Mouse (Mus musculus): ENCODE measurements at regions not wholly inside any gene's neighbourhood (a gene's known extent, or its start where the extent isn't known, plus 50 kb on each side); places are given as distances from the start of the nearest gene placed in this dataset.
A peak's percentile ranks its signal among the peaks of the same experiment; 100 is the strongest.

GRCm38 (mm10) chr17:84083307-84084263, 104.2 kb downstream of the Zfp36l2 start:
- Histone ChIP-seq H3K4me3 (ENCODE audit: low read depth, low read length) (peak overlapping the region; percentile 2; the same call in 1 of the 2 replicates), H3K4me1 (ENCODE audit: control insufficient read depth, insufficient read depth, insufficient read length, low read length) (peaks cover 21% of the 10 kb centered on the region), H3K27ac (ENCODE audit: insufficient read depth, low read depth, low read length) (peak overlapping the region; percentile 56), H3K36me3 (ENCODE audit: control insufficient read depth, insufficient read depth, low read length) (no peaks in the 10 kb centered on the region), H3K27me3 (ENCODE audit: control insufficient read depth, insufficient read depth, low read length) (no peaks in the 10 kb centered on the region)
- TF ChIP-seq POLR2A (IDR thresholded peaks at IDR 0.05; ENCODE audit: low read depth, low read length) (no peak), CTCF (IDR thresholded peaks at IDR 0.05; ENCODE audit: extremely low read depth, insufficient read length, insufficient replicate concordance, low read depth, low read length) (0 out of 2 replicates have a peak, but pooled peaks have one; percentile 10)
- WGBS: 56% methylated on average over 16 of the region's 16 CpGs

GRCm38 (mm10) chr17:84082571-84082970, 105.2 kb downstream of the Zfp36l2 start:
- H3K4me3 ChIP-seq (ENCODE audit: low read depth, low read length): no peak overlapping the region
- peaks cover 21% of the 10 kb centered on the region for H3K4me1 ChIP-seq (ENCODE audit: control insufficient read depth, insufficient read depth, insufficient read length, low read length)
- TF ChIP-seq CTCF (IDR thresholded peaks at IDR 0.05; ENCODE audit: extremely low read depth, insufficient read length, insufficient replicate concordance, low read depth, low read length) (no peak), POLR2A (IDR thresholded peaks at IDR 0.05; ENCODE audit: low read depth, low read length) (no peak)
- WGBS: 97% methylated on average over 5 of the region's 5 CpGs
- H3K27ac ChIP-seq (ENCODE audit: insufficient read depth, low read depth, low read length): peak overlapping the region; percentile 38
- no peaks in the 10 kb centered on the region for H3K27me3 ChIP-seq (ENCODE audit: control insufficient read depth, insufficient read depth, low read length)
- H3K36me3 ChIP-seq (ENCODE audit: control insufficient read depth, insufficient read depth, low read length): no peaks in the 10 kb centered on the region

- H3K27me3 ChIP-seq (ENCODE audit: control insufficient read depth, insufficient read depth, low read length): no peaks in the 10 kb centered on the region
- no peak overlapping the region for H3K4me3 ChIP-seq (ENCODE audit: low read depth, low read length)
- H3K4me1 ChIP-seq (ENCODE audit: control insufficient read depth, insufficient read depth, insufficient read length, low read length): peaks cover 21% of the 10 kb centered on the region
- H3K27ac ChIP-seq (ENCODE audit: insufficient read depth, low read depth, low read length): peak overlapping the region; percentile 38
- 84% methylated on average over 8 of the region's 8 CpGs for WGBS
- TF ChIP-seq CTCF (IDR thresholded peaks at IDR 0.05; ENCODE audit: extremely low read depth, insufficient read length, insufficient replicate concordance, low read depth, low read length): no peak
- no peak for TF ChIP-seq POLR2A (IDR thresholded peaks at IDR 0.05; ENCODE audit: low read depth, low read length)
- no peaks in the 10 kb centered on the region for H3K36me3 ChIP-seq (ENCODE audit: control insufficient read depth, insufficient read depth, low read length)
Measured at GRCm38 (mm10) chr17:84081751-84082352, 105.9 kb downstream of the Zfp36l2 start.

- TF ChIP-seq POLR2A (IDR thresholded peaks at IDR 0.05; ENCODE audit: low read depth, low read length): no peak
- TF ChIP-seq CTCF (IDR thresholded peaks at IDR 0.05; ENCODE audit: extremely low read depth, insufficient read length, insufficient replicate concordance, low read depth, low read length): no peak
- H3K27me3 ChIP-seq (ENCODE audit: control insufficient read depth, insufficient read depth, low read length): no peaks in the 10 kb centered on the region
- H3K27ac ChIP-seq (ENCODE audit: insufficient read depth, low read depth, low read length): no peak overlapping the region
- H3K4me3 ChIP-seq (ENCODE audit: low read depth, low read length): no peak overlapping the region
- no peaks in the 10 kb centered on the region; the same call in 1 of the 2 replicates for H3K4me1 ChIP-seq (ENCODE audit: control insufficient read depth, insufficient read depth, insufficient read length, low read length)
- no peaks in the 10 kb centered on the region for H3K36me3 ChIP-seq (ENCODE audit: control insufficient read depth, insufficient read depth, low read length)
- 79% methylated on average over 3 of the region's 3 CpGs for WGBS
Measured at GRCm38 (mm10) chr17:84075081-84075938, 112.4 kb downstream of the Zfp36l2 start.

GRCm38 (mm10) chr17:84074000-84074782, 113.6 kb downstream of the Zfp36l2 start:
- no peaks in the 10 kb centered on the region for H3K36me3 ChIP-seq (ENCODE audit: control insufficient read depth, insufficient read depth, low read length)
- H3K27ac ChIP-seq (ENCODE audit: insufficient read depth, low read depth, low read length): peak overlapping the region; percentile 20; the same call in 1 of the 2 replicates
- H3K4me1 ChIP-seq (ENCODE audit: control insufficient read depth, insufficient read depth, insufficient read length, low read length): no peaks in the 10 kb centered on the region; the same call in 1 of the 2 replicates
- H3K27me3 ChIP-seq (ENCODE audit: control insufficient read depth, insufficient read depth, low read length): no peaks in the 10 kb centered on the region
- WGBS: 74% methylated on average over 10 of the region's 10 CpGs
- H3K4me3 ChIP-seq (ENCODE audit: low read depth, low read length): no peak overlapping the region
- no peak for TF ChIP-seq POLR2A (IDR thresholded peaks at IDR 0.05; ENCODE audit: low read depth, low read length)
- TF ChIP-seq CTCF (IDR thresholded peaks at IDR 0.05; ENCODE audit: extremely low read depth, insufficient read length, insufficient replicate concordance, low read depth, low read length): no peak

GRCm38 (mm10) chr17:84072426-84073030, 115.2 kb downstream of the Zfp36l2 start:
- no peaks in the 10 kb centered on the region for H3K27me3 ChIP-seq (ENCODE audit: control insufficient read depth, insufficient read depth, low read length)
- TF ChIP-seq CTCF (IDR thresholded peaks at IDR 0.05; ENCODE audit: extremely low read depth, insufficient read length, insufficient replicate concordance, low read depth, low read length) (no peak), POLR2A (IDR thresholded peaks at IDR 0.05; ENCODE audit: low read depth, low read length) (no peak)
- H3K4me1 ChIP-seq (ENCODE audit: control insufficient read depth, insufficient read depth, insufficient read length, low read length): no peaks in the 10 kb centered on the region; the same call in 1 of the 2 replicates
- H3K27ac ChIP-seq (ENCODE audit: insufficient read depth, low read depth, low read length): no peak overlapping the region; the same call in 1 of the 2 replicates
- H3K36me3 ChIP-seq (ENCODE audit: control insufficient read depth, insufficient read depth, low read length): no peaks in the 10 kb centered on the region
- H3K4me3 ChIP-seq (ENCODE audit: low read depth, low read length): no peak overlapping the region
- 73% methylated on average over 4 of the region's 4 CpGs for WGBS

Measured in small intestine, adult 2 months (tissue).